Mouse (Mus musculus) ES-Bruce4 (cell line): Measurements from ENCODE around the gene Foxa1.

Source experiments
- CTCF ChIP-seq: IDR thresholded peaks from one replicate; pipeline ENCODE4 v1.8.1; 2011; ENCODE audit warnings: low read depth, low read length
- EP300 ChIP-seq: IDR thresholded peaks from 2 replicates; pipeline ENCODE4 v1.6.1; 2011; ENCODE audit warnings: low read depth, low read length; ENCODE audit not compliant: insufficient read depth
- POLR2A ChIP-seq: IDR thresholded peaks from one replicate; pipeline ENCODE4 v1.8.1; 2011; ENCODE audit warnings: low read length; ENCODE audit not compliant: insufficient read depth

DNA sequence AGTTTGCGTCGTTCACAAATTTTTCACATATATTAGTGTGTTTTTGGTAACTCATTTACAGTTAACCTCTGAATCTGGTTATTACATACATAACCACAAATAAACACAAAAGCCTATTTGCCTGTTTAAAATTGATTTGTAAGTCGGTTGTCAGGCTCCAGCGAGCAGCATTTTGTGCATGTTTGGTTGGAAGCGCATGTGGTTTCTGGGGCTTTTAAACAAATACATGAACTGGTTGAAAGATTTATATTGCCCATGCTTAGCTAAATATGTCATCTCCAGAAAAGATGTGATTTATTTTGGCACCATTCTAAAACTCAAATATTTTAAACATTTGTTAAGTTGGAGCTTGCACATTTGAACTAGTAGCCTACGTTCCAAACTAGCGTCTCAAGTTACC, 46.5 kb downstream of the Foxa1 start:
- TF ChIP-seq CTCF = no peak
- TF ChIP-seq POLR2A = no peak
- no peak for TF ChIP-seq EP300
